Mouse (Mus musculus) C2C12 (cell line): ENCODE measurements around the gene Slc39a11. TPM values are rescaled to one million over a fixed set of nuclear protein-coding genes. Genes with fewer than 3 reads are reported as not detected.

Source experiments
- H3K27me3 ChIP-seq: one replicate; pipeline ENCODE4 v1.6.1; 2011; ENCODE audit not compliant: control insufficient read depth, insufficient read depth, insufficient read length
- H3K36me3 ChIP-seq: one replicate; pipeline ENCODE4 v1.6.1; 2011; ENCODE audit not compliant: control insufficient read depth, insufficient read depth
- H3K4me3 ChIP-seq: one replicate; pipeline ENCODE4 v1.5.1; 2011; ENCODE audit warnings: mild to moderate bottlenecking, control low read depth; ENCODE audit not compliant: poor library complexity, insufficient read depth, severe bottlenecking
- H3K79me2 ChIP-seq: one replicate; pipeline ENCODE4 v1.6.1; 2011; ENCODE audit not compliant: control insufficient read depth, insufficient read depth
- H3K79me3 ChIP-seq: one replicate; pipeline ENCODE4 v1.6.1; 2011; ENCODE audit warnings: low read depth, control low read depth
- H3ac ChIP-seq: one replicate; pipeline ENCODE3; 2011; ENCODE audit warnings: low read depth; ENCODE audit not compliant: control insufficient read depth, insufficient read length
- CEBPB ChIP-seq: IDR thresholded peaks from one replicate; pipeline ENCODE4 v1.6.1; 2011; ENCODE audit warnings: low read depth, mild to moderate bottlenecking, control low read depth, moderate library complexity
- CTCF ChIP-seq: IDR thresholded peaks from one replicate; pipeline ENCODE4 v1.5.1; 2011; ENCODE audit not compliant: control insufficient read depth, insufficient read depth, insufficient read length
- FOSL1 ChIP-seq: IDR thresholded peaks from one replicate; pipeline ENCODE4 v1.8.0; 2011; ENCODE audit warnings: mild to moderate bottlenecking, low read length; ENCODE audit not compliant: poor library complexity, insufficient read depth, severe bottlenecking
- MAX ChIP-seq: IDR thresholded peaks from one replicate; pipeline ENCODE4 v1.6.1; 2011; ENCODE audit warnings: mild to moderate bottlenecking, control low read depth
- MYOD1 ChIP-seq: IDR thresholded peaks from one replicate; pipeline ENCODE4 v1.6.1; 2011; ENCODE audit warnings: low read depth; ENCODE audit not compliant: control insufficient read depth, insufficient read length
- MYOG ChIP-seq: IDR thresholded peaks from one replicate; pipeline ENCODE4 v1.6.1; 2011; ENCODE audit not compliant: control insufficient read depth, insufficient read length; ENCODE audit errors: extremely low read depth
- USF1 ChIP-seq: IDR thresholded peaks from one replicate; pipeline ENCODE4 v1.6.1; 2011; ENCODE audit warnings: low read depth, mild to moderate bottlenecking, control low read depth, moderate library complexity
- polyA plus RNA-seq: library from polyadenylated mRNA; unstranded; fragments of >200 nt; fragmentation: generic; extraction: Trizol; gene quantifications from one replicate; pipeline ENCODE4 v1.2.1, GENCODE M21; 2012; ENCODE audit warnings: missing spikeins

Gene Slc39a11
- polyA plus RNA-seq, 1 experiment = 10.0 TPM

DNA sequence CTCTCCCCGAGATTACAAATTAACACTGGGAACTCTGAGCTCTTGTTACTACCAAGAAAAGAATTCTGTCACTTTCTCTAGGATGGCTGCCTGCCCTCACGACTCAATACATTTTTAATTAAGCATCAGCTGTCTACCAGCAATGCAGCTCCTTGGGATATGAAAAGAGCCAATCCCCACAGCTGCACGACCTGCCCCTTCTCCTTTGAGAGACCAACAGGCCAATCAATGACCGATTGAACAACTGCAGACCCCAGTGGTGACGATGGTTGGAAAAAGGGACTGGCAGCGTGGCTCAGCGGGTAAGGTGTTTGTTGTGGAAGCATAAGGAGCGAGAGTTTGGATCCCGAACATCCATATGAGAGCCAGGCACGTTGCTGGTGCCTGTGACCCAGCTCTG lies 181.9 kb downstream of the Slc39a11 start:
- no peak for TF ChIP-seq MYOD1
- no peak for TF ChIP-seq CEBPB
- TF ChIP-seq FOSL1 = no peak
- no peak for TF ChIP-seq USF1
- no peak for TF ChIP-seq CTCF
- no peak for TF ChIP-seq MAX
- TF ChIP-seq MYOG = no peak
- H3ac ChIP-seq = no peak overlapping the region
- no peaks in the 10 kb centered on the region for H3K27me3 ChIP-seq
- H3K36me3 ChIP-seq = no peaks in the 10 kb centered on the region
- no peaks in the 10 kb centered on the region for H3K79me2 ChIP-seq
- H3K79me3 ChIP-seq = no peaks in the 10 kb centered on the region
- no peak overlapping the region for H3K4me3 ChIP-seq

DNA sequence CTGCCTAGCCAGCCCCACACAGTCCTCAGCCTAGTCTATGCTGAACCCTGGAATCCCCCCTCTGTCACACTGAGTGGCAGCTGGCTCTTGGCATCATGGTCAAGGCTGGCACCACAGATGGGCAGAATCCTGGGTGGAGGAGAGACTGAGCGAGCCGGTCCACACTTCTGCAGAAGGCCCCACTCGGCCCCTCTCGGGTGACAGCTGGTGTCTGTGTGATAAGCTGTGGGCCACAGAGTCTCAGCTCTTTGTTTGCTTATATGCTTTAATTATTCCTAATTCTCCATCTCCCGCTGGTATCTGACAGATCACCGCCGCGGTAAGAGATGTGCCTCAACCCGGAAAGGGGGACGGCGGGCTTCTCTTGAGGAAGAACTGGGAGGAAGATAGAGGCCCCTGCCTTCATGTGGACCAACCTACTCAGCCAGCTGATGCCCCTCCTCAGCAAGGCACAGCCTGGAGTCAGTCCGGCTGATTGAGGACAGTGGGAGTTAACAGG lies 182.5 kb downstream of the Slc39a11 start:
- Histone ChIP-seq H3K4me3 (no peak overlapping the region), H3K79me2 (no peaks in the 10 kb centered on the region), H3ac (no peak overlapping the region), H3K79me3 (no peaks in the 10 kb centered on the region), H3K27me3 (no peaks in the 10 kb centered on the region), H3K36me3 (no peaks in the 10 kb centered on the region)
- TF ChIP-seq CEBPB (no peak), MAX (no peak)

DNA sequence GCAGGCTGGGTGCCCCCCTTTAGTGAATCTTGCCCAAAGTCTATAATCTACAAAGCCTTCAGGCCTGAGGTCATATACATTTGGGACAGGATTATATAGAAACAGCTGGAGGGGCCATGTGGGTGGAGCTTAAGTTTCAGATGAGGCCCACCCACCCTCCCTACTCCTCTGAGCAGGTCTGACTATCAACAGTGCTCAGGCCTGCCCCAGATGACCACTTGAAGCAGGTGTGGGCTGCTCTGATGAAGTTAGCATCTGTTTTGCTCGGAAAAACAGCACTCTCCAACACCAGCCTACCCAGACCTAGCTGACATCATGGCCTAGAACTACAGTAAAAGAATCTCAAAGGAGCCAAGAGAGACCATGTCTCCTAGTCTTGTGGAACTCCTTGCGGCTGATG lies 189.8 kb downstream of the Slc39a11 start:
- Histone ChIP-seq H3K79me2 (no peaks in the 10 kb centered on the region), H3K79me3 (no peaks in the 10 kb centered on the region), H3K4me3 (no peak overlapping the region), H3K36me3 (no peaks in the 10 kb centered on the region), H3K27me3 (no peaks in the 10 kb centered on the region), H3ac (no peak overlapping the region)
- TF ChIP-seq MYOG = no peak
- no peak for TF ChIP-seq CTCF
- no peak for TF ChIP-seq MYOD1
- TF ChIP-seq USF1 = no peak
- TF ChIP-seq FOSL1 = no peak
- TF ChIP-seq CEBPB = no peak
- no peak for TF ChIP-seq MAX

DNA sequence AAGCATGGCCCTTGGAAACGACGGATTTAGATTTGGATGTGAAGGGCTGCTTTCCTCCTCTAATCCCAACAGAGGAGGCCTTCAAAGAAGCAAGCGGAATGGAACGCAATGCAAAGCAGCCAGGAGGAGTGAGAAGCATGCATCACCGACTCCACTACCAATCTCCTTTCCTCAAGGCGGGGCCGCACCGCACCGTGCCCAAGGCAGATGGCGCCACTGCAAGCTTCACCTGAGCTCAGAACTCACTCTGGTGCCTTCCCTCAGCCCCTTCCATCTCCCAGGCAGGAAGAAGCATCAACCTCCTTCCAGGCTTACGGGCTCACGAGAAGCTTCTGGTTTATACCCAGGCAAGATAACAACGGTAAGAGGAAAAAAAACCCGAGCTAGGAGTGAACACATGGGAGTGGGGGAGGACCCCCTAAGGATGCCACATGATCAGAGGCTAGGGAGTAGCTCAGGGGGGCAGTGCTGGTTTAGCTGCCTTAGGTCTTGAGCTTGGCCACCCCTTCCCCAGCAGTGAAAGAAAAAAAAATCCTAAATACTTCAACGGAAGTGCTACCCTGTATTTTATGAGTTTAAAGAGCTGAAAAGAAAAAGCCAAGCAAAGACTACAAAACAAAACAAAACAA lies 191.2 kb downstream of the Slc39a11 start:
- H3K79me2 ChIP-seq = no peaks in the 10 kb centered on the region
- no peaks in the 10 kb centered on the region for H3K27me3 ChIP-seq
- H3K36me3 ChIP-seq = no peaks in the 10 kb centered on the region
- H3K79me3 ChIP-seq = no peaks in the 10 kb centered on the region
- H3ac ChIP-seq = no peak overlapping the region
- TF ChIP-seq USF1 (no peak), CTCF (peak; percentile 21)
- H3K4me3 ChIP-seq = no peak overlapping the region

DNA sequence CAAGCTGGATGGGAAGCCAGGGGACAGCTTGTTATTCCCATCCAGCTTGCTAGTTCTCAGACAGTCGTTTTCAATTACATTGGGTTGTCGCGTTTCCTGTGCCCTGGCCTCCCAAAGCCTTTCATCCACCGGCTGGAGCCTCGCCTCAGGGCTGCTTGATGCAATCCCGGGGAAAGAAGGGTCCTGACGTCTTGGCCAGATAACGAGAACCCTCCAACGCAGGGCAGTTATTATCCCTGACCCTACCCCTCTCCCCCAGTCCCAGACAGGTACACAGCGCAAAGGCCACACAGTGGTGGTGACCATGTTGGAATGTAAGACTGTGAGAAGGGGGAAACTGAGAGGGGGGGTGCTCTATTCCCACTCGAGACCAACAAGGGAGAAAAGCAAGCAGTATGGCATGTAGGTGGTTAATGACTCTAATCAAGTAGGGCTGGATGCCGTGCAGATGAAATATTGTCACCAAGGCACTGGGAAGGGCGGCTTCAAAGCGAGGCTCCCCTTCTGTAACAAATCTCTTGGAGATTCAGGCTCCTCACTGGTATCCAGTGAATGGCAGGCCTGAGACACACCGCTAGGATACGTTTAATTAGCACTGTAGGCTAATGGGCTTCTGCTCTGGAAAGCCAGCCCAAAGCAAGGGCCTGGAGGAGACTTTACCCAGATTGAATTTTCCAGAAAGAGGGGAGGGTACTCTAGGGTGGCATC lies 196.9 kb downstream of the Slc39a11 start:
- TF ChIP-seq USF1 (no peak), MYOD1 (no peak), MYOG (no peak), MAX (no peak), CEBPB (no peak), FOSL1 (no peak), CTCF (no peak)
- no peaks in the 10 kb centered on the region for H3K36me3 ChIP-seq

DNA sequence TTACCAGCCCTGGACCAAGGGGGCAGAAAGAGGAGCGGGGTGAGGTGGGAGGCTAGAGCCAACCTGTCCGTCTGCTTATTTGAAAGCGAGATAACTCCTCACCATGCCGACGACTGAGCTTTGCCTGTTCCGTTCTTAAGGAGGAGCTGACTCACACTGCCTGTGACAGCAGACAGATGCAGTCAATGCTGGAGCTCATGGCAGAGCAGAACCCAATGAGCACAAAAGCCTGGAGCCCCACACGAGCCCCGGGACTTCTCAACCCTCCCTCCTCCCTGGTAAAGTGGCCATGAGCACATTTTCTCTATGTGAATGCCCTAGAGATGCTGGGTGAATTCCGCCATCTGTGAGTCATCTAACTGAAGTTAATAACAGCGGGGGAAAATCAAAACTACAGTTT lies 198.6 kb downstream of the Slc39a11 start:
- peak overlapping the region; percentile 11 for H3K4me3 ChIP-seq

More for the DNA sequence above, 196.9 kb downstream of the Slc39a11 start:
- Histone ChIP-seq H3K79me3 (no peaks in the 10 kb centered on the region), H3ac (no peak overlapping the region), H3K79me2 (no peaks in the 10 kb centered on the region), H3K4me3 (no peak overlapping the region), H3K27me3 (no peaks in the 10 kb centered on the region)

More for the DNA sequence above, 198.6 kb downstream of the Slc39a11 start:
- Histone ChIP-seq H3K79me2 (no peaks in the 10 kb centered on the region), H3K79me3 (no peaks in the 10 kb centered on the region), H3K27me3 (no peaks in the 10 kb centered on the region), H3ac (peak overlapping the region; percentile 48), H3K36me3 (no peaks in the 10 kb centered on the region)
- TF ChIP-seq MAX (peak; percentile 49), CTCF (no peak)
